ENCODE assay signal across 8 mouse cellular contexts in genomic region chr1:143917623-143918022, GRCm38 (mm10).
DNase-seq lines count a peak whose midpoint lies in the region; ATAC-seq lines count a peak whose summit lies in the region.

No protein-coding gene starts in this region.

- peak; percentile 97 for DNase-seq in heart, adult 11 months
- DNase-seq in adipocyte (ENCODE audit: low spot score): peak; percentile 68
- peak; percentile 29 for DNase-seq in gastrocnemius, postnatal 14 days
- peak; percentile 58 to 86 for DNase-seq in left cerebral cortex, adult 9 months (ENCODE audit: low spot score in 2 of 2)
- peak; percentile 55 to 61 for DNase-seq in right cerebral cortex, adult 2 months (ENCODE audit: low spot score in 2 of 2)
- DNase-seq in urinary bladder, postnatal 10 days (ENCODE audit: low spot score): no peak

- H3K9me3 ChIP-seq in heart, embryonic 12.5 days (replicated peaks): no peaks in the 10 kb centered on the region

- H3K27ac ChIP-seq in heart, embryonic 12.5 days (ENCODE audit: poor library complexity, severe bottlenecking): no peak overlapping the region

- no peaks in the 10 kb centered on the region for H3K36me3 ChIP-seq in heart, embryonic 12.5 days

- no peaks in the 10 kb centered on the region for H3K27me3 ChIP-seq in heart, embryonic 12.5 days (replicated peaks)

- H3K4me2 ChIP-seq in heart, embryonic 12.5 days: no peak overlapping the region

- intact Hi-C loops in gastrocnemius, postnatal 14 days (cut with DNase I; ENCODE audit: low total_unique reads): no loop called here

- no peaks in the 10 kb centered on the region for H3K4me1 ChIP-seq in heart, embryonic 12.5 days (replicated peaks)

- no peak for ATAC-seq in heart, embryonic 12.5 days (ENCODE audit: insufficient number of reproducible peaks, low FRiP score)
- no peak for ATAC-seq in megakaryocyte-erythroid progenitor cell, adult 5-6 weeks (replicated peaks; ENCODE audit: low FRiP score, low TSS enrichment, poor library complexity, severe bottlenecking)

- H3K9ac ChIP-seq in heart, embryonic 12.5 days: no peak overlapping the region

- 58% methylated on average over 5 of the region's 5 CpGs for WGBS in heart, embryonic 12.5 days

- no peak overlapping the region for H3K4me3 ChIP-seq in heart, embryonic 12.5 days
